Mouse (Mus musculus): ENCODE data around the gene Tmtc1. TPM values are rescaled to one million over a fixed set of nuclear protein-coding genes. Genes with fewer than 3 reads are reported as not detected.
A peak's percentile ranks its signal among the peaks of the same experiment; 100 is the strongest.

Gene Tmtc1
- polyA plus RNA-seq, 1 experiment from 2014 or later, result 2.9 TPM

GRCm38 (mm10) chr6:148296418-148296817 lies 147.8 kb downstream of the Tmtc1 start:
- Histone ChIP-seq H3K4me3 (no peak overlapping the region), H3K36me3 (no peaks in the 10 kb centered on the region), H3K4me2 (no peak overlapping the region), H3K27me3 (no peaks in the 10 kb centered on the region), H3K27ac (no peak overlapping the region), H3K9me3 (no peaks in the 10 kb centered on the region), H3K4me1 (no peaks in the 10 kb centered on the region), H3K9ac (no peak overlapping the region)
- no peak for ATAC-seq (ENCODE audit: borderline replicate concordance, extremely low read depth, low FRiP score, low TSS enrichment)

- Histone ChIP-seq H3K4me3 (no peak overlapping the region), H3K27ac (no peak overlapping the region), H3K4me2 (no peak overlapping the region), H3K36me3 (no peaks in the 10 kb centered on the region), H3K9me3 (no peaks in the 10 kb centered on the region), H3K4me1 (no peaks in the 10 kb centered on the region), H3K27me3 (no peaks in the 10 kb centered on the region), H3K9ac (no peak overlapping the region)
- ATAC-seq (ENCODE audit: borderline replicate concordance, extremely low read depth, low FRiP score, low TSS enrichment), result no peak
- 36% methylated on average over 4 of the region's 4 CpGs for WGBS
These were observed 149.7 kb downstream of the Tmtc1 start for GRCm38 (mm10) chr6:148294506-148294905.

GRCm38 (mm10) chr6:148290865-148291264 lies 153.3 kb downstream of the Tmtc1 start:
- no peak overlapping the region for H3K27ac ChIP-seq
- no peaks in the 10 kb centered on the region for H3K36me3 ChIP-seq
- no peaks in the 10 kb centered on the region for H3K4me1 ChIP-seq
- no peaks in the 10 kb centered on the region for H3K9me3 ChIP-seq
- no peak overlapping the region for H3K4me3 ChIP-seq
- no peak overlapping the region for H3K4me2 ChIP-seq
- no peak for ATAC-seq (ENCODE audit: borderline replicate concordance, extremely low read depth, low FRiP score, low TSS enrichment)
- no peaks in the 10 kb centered on the region for H3K27me3 ChIP-seq
- H3K9ac ChIP-seq, result no peak overlapping the region

GRCm38 (mm10) chr6:148283224-148283881 lies 160.8 kb downstream of the Tmtc1 start:
- H3K9ac ChIP-seq, result no peak overlapping the region
- H3K27ac ChIP-seq, result peak overlapping the region; percentile 34; the same call in 1 of the 2 replicates
- no peak overlapping the region for H3K4me3 ChIP-seq
- WGBS, result 20% methylated on average over 4 of the region's 4 CpGs
- H3K4me1 ChIP-seq, result peaks cover 8% of the 10 kb centered on the region
- no peaks in the 10 kb centered on the region for H3K27me3 ChIP-seq
- no peak overlapping the region for H3K4me2 ChIP-seq
- peak; percentile 80; the same call in 1 of the 2 replicates for ATAC-seq (ENCODE audit: borderline replicate concordance, extremely low read depth, low FRiP score, low TSS enrichment)
- H3K9me3 ChIP-seq, result no peaks in the 10 kb centered on the region
- no peaks in the 10 kb centered on the region for H3K36me3 ChIP-seq

GRCm38 (mm10) chr6:148279240-148279639 lies 164.9 kb downstream of the Tmtc1 start:
- no peak for ATAC-seq (ENCODE audit: borderline replicate concordance, extremely low read depth, low FRiP score, low TSS enrichment)
- no peak overlapping the region for H3K4me2 ChIP-seq
- no peaks in the 10 kb centered on the region for H3K27me3 ChIP-seq
- H3K27ac ChIP-seq, result no peak overlapping the region
- H3K4me1 ChIP-seq, result peaks cover 10% of the 10 kb centered on the region
- H3K9me3 ChIP-seq, result no peaks in the 10 kb centered on the region
- no peak overlapping the region for H3K9ac ChIP-seq
- 76% methylated on average over 6 of the region's 6 CpGs for WGBS
- H3K36me3 ChIP-seq, result no peaks in the 10 kb centered on the region
- no peak overlapping the region for H3K4me3 ChIP-seq

- Histone ChIP-seq H3K4me1 (0 out of 2 replicates have a peak, but pooled peaks cover 2% of the 10 kb centered on the region), H3K4me2 (no peak overlapping the region), H3K9me3 (no peaks in the 10 kb centered on the region), H3K27me3 (no peaks in the 10 kb centered on the region), H3K27ac (no peak overlapping the region), H3K9ac (no peak overlapping the region), H3K36me3 (no peaks in the 10 kb centered on the region), H3K4me3 (no peak overlapping the region)
- no peak for ATAC-seq (ENCODE audit: borderline replicate concordance, extremely low read depth, low FRiP score, low TSS enrichment)
- 74% methylated on average over 1 of the region's 1 CpGs for WGBS
These were observed 167.8 kb downstream of the Tmtc1 start for GRCm38 (mm10) chr6:148276418-148276817.

- Histone ChIP-seq H3K27me3 (no peaks in the 10 kb centered on the region), H3K9ac (no peak overlapping the region), H3K36me3 (no peaks in the 10 kb centered on the region), H3K27ac (no peak overlapping the region), H3K9me3 (no peaks in the 10 kb centered on the region), H3K4me3 (no peak overlapping the region), H3K4me1 (0 out of 2 replicates have a peak, but pooled peaks cover 2% of the 10 kb centered on the region), H3K4me2 (no peak overlapping the region)
- 70% methylated on average over 4 of the region's 4 CpGs for WGBS
- no peak for ATAC-seq (ENCODE audit: borderline replicate concordance, extremely low read depth, low FRiP score, low TSS enrichment)
These were observed 169.1 kb downstream of the Tmtc1 start for GRCm38 (mm10) chr6:148275046-148275445.

- Histone ChIP-seq H3K27ac (0 out of 2 replicates have a peak overlapping the region, but pooled peaks have one; percentile 31), H3K4me3 (no peak overlapping the region), H3K9ac (no peak overlapping the region), H3K27me3 (no peaks in the 10 kb centered on the region), H3K36me3 (no peaks in the 10 kb centered on the region), H3K4me2 (no peak overlapping the region), H3K9me3 (no peaks in the 10 kb centered on the region), H3K4me1 (peaks cover 11% of the 10 kb centered on the region; the same call in 1 of the 2 replicates)
- 74% methylated on average over 6 of the region's 6 CpGs for WGBS
- ATAC-seq (ENCODE audit: borderline replicate concordance, extremely low read depth, low FRiP score, low TSS enrichment), result no peak
These were observed 183.5 kb downstream of the Tmtc1 start for GRCm38 (mm10) chr6:148260729-148261101.

GRCm38 (mm10) chr6:148259979-148260728 lies 184.0 kb downstream of the Tmtc1 start:
- no peaks in the 10 kb centered on the region for H3K36me3 ChIP-seq
- H3K9ac ChIP-seq, result no peak overlapping the region
- H3K27me3 ChIP-seq, result no peaks in the 10 kb centered on the region
- no peak overlapping the region for H3K4me2 ChIP-seq
- ATAC-seq (ENCODE audit: borderline replicate concordance, extremely low read depth, low FRiP score, low TSS enrichment), result peak; percentile 82; the same call in 1 of the 2 replicates
- H3K4me1 ChIP-seq, result peaks cover 14% of the 10 kb centered on the region; the same call in 1 of the 2 replicates
- no peak overlapping the region for H3K4me3 ChIP-seq
- WGBS, result 24% methylated on average over 4 of the region's 4 CpGs
- no peaks in the 10 kb centered on the region for H3K9me3 ChIP-seq
- peak overlapping the region; percentile 31; the same call in 1 of the 2 replicates for H3K27ac ChIP-seq

- 44% methylated on average over 8 of the region's 8 CpGs for whole genome bisulfite sequencing
- peaks cover 14% of the 10 kb centered on the region; the same call in 1 of the 2 replicates for H3K4me1 ChIP-seq
- no peak overlapping the region for H3K4me3 ChIP-seq
- no peaks in the 10 kb centered on the region for H3K27me3 ChIP-seq
- H3K27ac ChIP-seq, result no peak overlapping the region
- no peak overlapping the region for H3K4me2 ChIP-seq
- no peak for ATAC-seq (ENCODE audit: borderline replicate concordance, extremely low read depth, low FRiP score, low TSS enrichment)
- no peaks in the 10 kb centered on the region for H3K36me3 ChIP-seq
- H3K9me3 ChIP-seq, result no peaks in the 10 kb centered on the region
- H3K9ac ChIP-seq, result no peak overlapping the region
These were observed 185.1 kb downstream of the Tmtc1 start for GRCm38 (mm10) chr6:148259074-148259473.

GRCm38 (mm10) chr6:148257805-148258204 lies 186.4 kb downstream of the Tmtc1 start:
- no peak for ATAC-seq (ENCODE audit: borderline replicate concordance, extremely low read depth, low FRiP score, low TSS enrichment)
- H3K36me3 ChIP-seq, result no peaks in the 10 kb centered on the region

GRCm38 (mm10) chr6:148256109-148256508 lies 188.1 kb downstream of the Tmtc1 start:
- no peak for ATAC-seq (ENCODE audit: borderline replicate concordance, extremely low read depth, low FRiP score, low TSS enrichment)
- H3K27me3 ChIP-seq, result no peaks in the 10 kb centered on the region
- H3K4me2 ChIP-seq, result no peak overlapping the region
- peaks cover 14% of the 10 kb centered on the region; the same call in 1 of the 2 replicates for H3K4me1 ChIP-seq
- no peaks in the 10 kb centered on the region for H3K36me3 ChIP-seq
- H3K4me3 ChIP-seq, result no peak overlapping the region
- whole genome bisulfite sequencing, result 68% methylated on average over 3 of the region's 3 CpGs
- H3K9ac ChIP-seq, result no peak overlapping the region
- no peaks in the 10 kb centered on the region for H3K9me3 ChIP-seq
- H3K27ac ChIP-seq, result no peak overlapping the region

More at GRCm38 (mm10) chr6:148257805-148258204, 186.4 kb downstream of the Tmtc1 start:
- no peak overlapping the region for H3K4me3 ChIP-seq
- no peak overlapping the region for H3K4me2 ChIP-seq
- no peak overlapping the region for H3K9ac ChIP-seq
- peaks cover 14% of the 10 kb centered on the region; the same call in 1 of the 2 replicates for H3K4me1 ChIP-seq
- no peaks in the 10 kb centered on the region for H3K9me3 ChIP-seq
- H3K27me3 ChIP-seq, result no peaks in the 10 kb centered on the region
- H3K27ac ChIP-seq, result no peak overlapping the region
- WGBS, result 81% methylated on average over 2 of the region's 2 CpGs
